Mouse (Mus musculus) ovary, postnatal 10 days (tissue): ENCODE data around the gene Zdhhc13.

Source experiments
- DNase-seq: peaks from one replicate; pipeline ENCODE4 v3.0.0; 2022; ENCODE audit warnings: low spot score

Zdhhc13 gene

GRCm38 (mm10) chr7:48842353-48842752, 53.5 kb downstream of the Zdhhc13 start:
- DNase-seq, result no peak

- DNase-seq, result no peak
These were observed 54.7 kb downstream of the Zdhhc13 start for GRCm38 (mm10) chr7:48843541-48843940.

GRCm38 (mm10) chr7:48845213-48845973, 56.6 kb downstream of the Zdhhc13 start:
- DNase-seq, result no peak

GRCm38 (mm10) chr7:48846755-48847154, 58.0 kb downstream of the Zdhhc13 start:
- no peak for DNase-seq

- DNase-seq, result no peak
These were observed 59.2 kb downstream of the Zdhhc13 start, which contains the start of gene Csrp3 for GRCm38 (mm10) chr7:48847820-48848650. Gene Csrp3, minus strand, starts transcription at chr7:48848033.

- DNase-seq, result no peak
These were observed 62.8 kb downstream of the Zdhhc13 start for GRCm38 (mm10) chr7:48851529-48852104.

GRCm38 (mm10) chr7:48853496-48853895, 64.7 kb downstream of the Zdhhc13 start:
- no peak for DNase-seq

- no peak for DNase-seq
These were observed 66.7 kb downstream of the Zdhhc13 start for GRCm38 (mm10) chr7:48855461-48855860.

- DNase-seq, result no peak
These were observed 69.5 kb downstream of the Zdhhc13 start for GRCm38 (mm10) chr7:48858257-48858656.

GRCm38 (mm10) chr7:48859362-48859761, 70.6 kb downstream of the Zdhhc13 start:
- no peak for DNase-seq

GRCm38 (mm10) chr7:48860948-48861347, 72.1 kb downstream of the Zdhhc13 start:
- no peak for DNase-seq

GRCm38 (mm10) chr7:48861796-48862195, 73.0 kb downstream of the Zdhhc13 start:
- no peak for DNase-seq

- DNase-seq, result no peak
These were observed 75.4 kb downstream of the Zdhhc13 start for GRCm38 (mm10) chr7:48864199-48864598.

GRCm38 (mm10) chr7:48864671-48865458, 76.1 kb downstream of the Zdhhc13 start:
- no peak for DNase-seq

- DNase-seq, result no peak
These were observed 78.8 kb downstream of the Zdhhc13 start for GRCm38 (mm10) chr7:48867576-48867975.

GRCm38 (mm10) chr7:48870144-48870543, 81.3 kb downstream of the Zdhhc13 start:
- no peak for DNase-seq

GRCm38 (mm10) chr7:48870579-48871180, 81.9 kb downstream of the Zdhhc13 start:
- no peak for DNase-seq

GRCm38 (mm10) chr7:48871292-48871691, 82.5 kb downstream of the Zdhhc13 start:
- DNase-seq, result no peak

GRCm38 (mm10) chr7:48875096-48875495, 86.3 kb downstream of the Zdhhc13 start:
- DNase-seq, result no peak

GRCm38 (mm10) chr7:48876526-48876925, 87.7 kb downstream of the Zdhhc13 start:
- DNase-seq, result no peak
